In genomic region chr5:30887858-30888336, GRCm38 (mm10) we compare ENCODE assay signal across 8 mouse cellular contexts. TPM values are rescaled to one million over a fixed set of nuclear protein-coding genes. Genes with fewer than 3 reads are reported as not detected.
DNase-seq lines count a peak whose midpoint lies in the region; ATAC-seq and TF ChIP-seq lines count a peak whose summit lies in the region.

No protein-coding gene starts in this region.

- H3K36me3 ChIP-seq in E14TG2a.4 (ENCODE audit: insufficient read depth, low read length) = peaks cover 29% of the 10 kb centered on the region
- H3K36me3 ChIP-seq in forebrain, embryonic 12.5 days (replicated peaks) = peaks cover 26% of the 10 kb centered on the region
- peaks cover 23% of the 10 kb centered on the region; the same call in 1 of the 2 replicates for H3K36me3 ChIP-seq in heart, postnatal 0 days (replicated peaks; ENCODE audit: control insufficient read depth, insufficient read depth, low read length)
- H3K36me3 ChIP-seq in liver, embryonic 16.5 days (ENCODE audit: control insufficient read depth, insufficient read depth) = 0 out of 2 replicates have a peak, but pooled peaks cover 9% of the 10 kb centered on the region
- peaks cover 24% of the 10 kb centered on the region for H3K36me3 ChIP-seq in neural tube, embryonic 13.5 days

- under 1% methylated on average over 28 of the region's 28 CpGs for WGBS in forebrain, embryonic 12.5 days
- under 1% methylated on average over 28 of the region's 28 CpGs for WGBS in heart, postnatal 0 days
- WGBS in liver, embryonic 16.5 days (ENCODE audit: insufficient replicate concordance) = under 1% methylated on average over 28 of the region's 28 CpGs
- under 1% methylated on average over 28 of the region's 28 CpGs for WGBS in neural tube, embryonic 13.5 days

- peak overlapping the region; percentile 91 for H3K4me3 ChIP-seq in E14TG2a.4 (replicated peaks; ENCODE audit: low read length)
- H3K4me3 ChIP-seq in forebrain, embryonic 12.5 days (replicated peaks) = peak overlapping the region; percentile 82
- H3K4me3 ChIP-seq in heart, postnatal 0 days (ENCODE audit: low read depth, low read length) = peak overlapping the region; percentile 76
- H3K4me3 ChIP-seq in liver, embryonic 16.5 days (ENCODE audit: low read depth, low read length) = peak overlapping the region; percentile 87
- H3K4me3 ChIP-seq in neural tube, embryonic 13.5 days = peak overlapping the region; percentile 84

- peak; percentile 86 for ATAC-seq in forebrain, embryonic 12.5 days (ENCODE audit: low FRiP score)
- ATAC-seq in heart, postnatal 0 days (ENCODE audit: insufficient read depth, low read depth) = peak; percentile 82
- ATAC-seq in liver, embryonic 16.5 days (ENCODE audit: low read depth) = peak; percentile 81
- ATAC-seq in neural tube, embryonic 13.5 days (ENCODE audit: low read depth) = peak; percentile 90

- no peak for TF ChIP-seq CTCF in E14TG2a.4 (conservative IDR thresholded peaks at IDR 0.05; ENCODE audit: low read length)
- no peak for TF ChIP-seq CTCF in heart, postnatal 0 days (IDR thresholded peaks at IDR 0.05; ENCODE audit: low read depth)

- peak; percentile 97 for DNase-seq in c-Kit-positive CD71-positive TER-119-positive erythroid progenitor cells, embryonic 14.5 days (ENCODE audit: low spot score)
- peak; percentile 90 for DNase-seq in heart, postnatal 0 days (ENCODE audit: low spot score)
- peak; percentile 93 to 94 for DNase-seq in kidney, postnatal 4 days
- DNase-seq in testis, postnatal 10 days (ENCODE audit: low spot score) = peak; percentile 92

- peak overlapping the region; percentile 98 for H3K27ac ChIP-seq in forebrain, embryonic 12.5 days
- H3K27ac ChIP-seq in heart, postnatal 0 days (ENCODE audit: low read depth) = peak overlapping the region; percentile 92
- peak overlapping the region; percentile 93 for H3K27ac ChIP-seq in liver, embryonic 16.5 days (ENCODE audit: low read length)
- peak overlapping the region; percentile 98 for H3K27ac ChIP-seq in neural tube, embryonic 13.5 days (replicated peaks)

- H3K9me3 ChIP-seq in E14TG2a.4 (ENCODE audit: low read length) = no peaks in the 10 kb centered on the region
- no peaks in the 10 kb centered on the region for H3K9me3 ChIP-seq in forebrain, embryonic 12.5 days
- no peaks in the 10 kb centered on the region for H3K9me3 ChIP-seq in heart, postnatal 0 days (replicated peaks; ENCODE audit: control insufficient read depth, low read length)
- no peaks in the 10 kb centered on the region for H3K9me3 ChIP-seq in liver, embryonic 16.5 days (replicated peaks; ENCODE audit: control insufficient read depth, low read length)
- H3K9me3 ChIP-seq in neural tube, embryonic 13.5 days = no peaks in the 10 kb centered on the region

- TF ChIP-seq EP300 in heart, postnatal 0 days (IDR thresholded peaks at IDR 0.05; ENCODE audit: low read depth) = no peak

- no peaks in the 10 kb centered on the region for H3K27me3 ChIP-seq in E14TG2a.4 (ENCODE audit: insufficient read depth, low read length)
- H3K27me3 ChIP-seq in forebrain, embryonic 12.5 days = no peaks in the 10 kb centered on the region
- H3K27me3 ChIP-seq in heart, postnatal 0 days (ENCODE audit: control insufficient read depth, insufficient read depth, low read length) = no peaks in the 10 kb centered on the region
- no peaks in the 10 kb centered on the region for H3K27me3 ChIP-seq in liver, embryonic 16.5 days (ENCODE audit: control insufficient read depth, insufficient read depth, low read depth, low read length)
- H3K27me3 ChIP-seq in neural tube, embryonic 13.5 days = no peaks in the 10 kb centered on the region

- H3K9ac ChIP-seq in forebrain, embryonic 12.5 days = peak overlapping the region; percentile 77
- peak overlapping the region; percentile 65 for H3K9ac ChIP-seq in heart, postnatal 0 days (replicated peaks; ENCODE audit: low read depth, low read length)
- H3K9ac ChIP-seq in liver, embryonic 16.5 days (ENCODE audit: low read depth, low read length) = peak overlapping the region; percentile 77
- peak overlapping the region; percentile 79 for H3K9ac ChIP-seq in neural tube, embryonic 13.5 days

- H3K4me1 ChIP-seq in E14TG2a.4 (replicated peaks; ENCODE audit: low read depth, low read length) = peaks cover 35% of the 10 kb centered on the region
- peaks cover 17% of the 10 kb centered on the region for H3K4me1 ChIP-seq in forebrain, embryonic 12.5 days
- H3K4me1 ChIP-seq in heart, postnatal 0 days (ENCODE audit: control insufficient read depth, insufficient read depth) = peaks cover 16% of the 10 kb centered on the region; the same call in 1 of the 2 replicates
- H3K4me1 ChIP-seq in liver, embryonic 16.5 days (ENCODE audit: control insufficient read depth, low read depth, low read length) = peaks cover 24% of the 10 kb centered on the region
- peaks cover 25% of the 10 kb centered on the region for H3K4me1 ChIP-seq in neural tube, embryonic 13.5 days (replicated peaks)

- H3K4me2 ChIP-seq in forebrain, embryonic 12.5 days = peak overlapping the region; percentile 69
- H3K4me2 ChIP-seq in heart, postnatal 0 days (ENCODE audit: low read depth, low read length) = peak overlapping the region; percentile 97
- peak overlapping the region; percentile 92 for H3K4me2 ChIP-seq in liver, embryonic 16.5 days (ENCODE audit: low read depth, low read length)
- H3K4me2 ChIP-seq in neural tube, embryonic 13.5 days = peak overlapping the region; percentile 77

RNA-seq across cellular contexts. Expression of gene Agbl5, which starts 0.6 kb away (rescaled TPM):
- 28.8 TPM in 2 replicates for polyA plus RNA-seq in forebrain, embryonic 12.5 days (2016; fragmentation: Nextera tagmentation; extraction: Ambion mirVana)
- total RNA-seq in heart, postnatal 0 days (2014; rRNA removed; ENCODE audit: low replicate concordance) = 18.1 and 28.2 TPM in 2 replicates
- polyA plus RNA-seq in heart, postnatal 0 days (2015; fragmentation: Nextera tagmentation; extraction: Ambion mirVana) = 4.2 and 4.9 TPM in 2 replicates
- 5.7 and 6.1 TPM in 2 replicates for polyA plus RNA-seq in liver, embryonic 16.5 days (2015; fragmentation: Nextera tagmentation; extraction: Ambion mirVana)
- polyA plus RNA-seq in neural tube, embryonic 13.5 days (2015; fragmentation: Nextera tagmentation; extraction: Ambion mirVana) = 25.8 and 29.3 TPM in 2 replicates

RNA-seq across cellular contexts. Expression of gene Ost4, which starts 19.7 kb away (rescaled TPM):
- 302 and 315 TPM in 2 replicates for polyA plus RNA-seq in forebrain, embryonic 12.5 days (2016; fragmentation: Nextera tagmentation; extraction: Ambion mirVana)
- 201 and 280 TPM in 2 replicates for total RNA-seq in heart, postnatal 0 days (2014; rRNA removed; ENCODE audit: low replicate concordance)
- polyA plus RNA-seq in heart, postnatal 0 days (2015; fragmentation: Nextera tagmentation; extraction: Ambion mirVana) = 334 and 356 TPM in 2 replicates
- polyA plus RNA-seq in liver, embryonic 16.5 days (2015; fragmentation: Nextera tagmentation; extraction: Ambion mirVana) = 311 and 346 TPM in 2 replicates
- polyA plus RNA-seq in neural tube, embryonic 13.5 days (2015; fragmentation: Nextera tagmentation; extraction: Ambion mirVana) = 258 and 278 TPM in 2 replicates

RNA-seq across cellular contexts. Expression of gene Tmem214, which starts 20.1 kb away (rescaled TPM):
- 52.5 and 56.4 TPM in 2 replicates for polyA plus RNA-seq in forebrain, embryonic 12.5 days (2016; fragmentation: Nextera tagmentation; extraction: Ambion mirVana)
- total RNA-seq in heart, postnatal 0 days (2014; rRNA removed; ENCODE audit: low replicate concordance) = 58.8 and 70.6 TPM in 2 replicates
- polyA plus RNA-seq in heart, postnatal 0 days (2015; fragmentation: Nextera tagmentation; extraction: Ambion mirVana) = 48.0 and 49.6 TPM in 2 replicates
- 40.1 and 41.7 TPM in 2 replicates for polyA plus RNA-seq in liver, embryonic 16.5 days (2015; fragmentation: Nextera tagmentation; extraction: Ambion mirVana)
- polyA plus RNA-seq in neural tube, embryonic 13.5 days (2015; fragmentation: Nextera tagmentation; extraction: Ambion mirVana) = 52.5 and 57.4 TPM in 2 replicates

RNA-seq across cellular contexts. Expression of gene Emilin1, which starts 25.3 kb away (rescaled TPM):
- 39.1 and 52.4 TPM in 2 replicates for polyA plus RNA-seq in forebrain, embryonic 12.5 days (2016; fragmentation: Nextera tagmentation; extraction: Ambion mirVana)
- total RNA-seq in heart, postnatal 0 days (2014; rRNA removed; ENCODE audit: low replicate concordance) = 63.5 and 64.5 TPM in 2 replicates
- polyA plus RNA-seq in heart, postnatal 0 days (2015; fragmentation: Nextera tagmentation; extraction: Ambion mirVana) = 68.3 and 70.4 TPM in 2 replicates
- 37.2 and 39.1 TPM in 2 replicates for polyA plus RNA-seq in liver, embryonic 16.5 days (2015; fragmentation: Nextera tagmentation; extraction: Ambion mirVana)
- polyA plus RNA-seq in neural tube, embryonic 13.5 days (2015; fragmentation: Nextera tagmentation; extraction: Ambion mirVana) = 30.7 and 43.9 TPM in 2 replicates

RNA-seq across cellular contexts. Expression of gene Khk, which starts 33.3 kb away (rescaled TPM):
- polyA plus RNA-seq in forebrain, embryonic 12.5 days (2016; fragmentation: Nextera tagmentation; extraction: Ambion mirVana) = 4.7 and 7.7 TPM in 2 replicates
- 11.8 and 15.0 TPM in 2 replicates for total RNA-seq in heart, postnatal 0 days (2014; rRNA removed; ENCODE audit: low replicate concordance)
- polyA plus RNA-seq in heart, postnatal 0 days (2015; fragmentation: Nextera tagmentation; extraction: Ambion mirVana) = 16.2 and 18.5 TPM in 2 replicates
- polyA plus RNA-seq in liver, embryonic 16.5 days (2015; fragmentation: Nextera tagmentation; extraction: Ambion mirVana) = 31.7 and 36.0 TPM in 2 replicates
- polyA plus RNA-seq in neural tube, embryonic 13.5 days (2015; fragmentation: Nextera tagmentation; extraction: Ambion mirVana) = 11.4 and 11.9 TPM in 2 replicates

Comparison
In these comparisons a context has a peak if more than half of its experiments do, and no peak if none do; other contexts are left out.
1. Peak in every context shown above with its lines: DNase-seq, ATAC-seq, H3K4me3 ChIP-seq and H3K27ac ChIP-seq.